Mouse (Mus musculus) neural tube, embryonic 14.5 days (tissue): ENCODE data around the gene Vwa5a. TPM values are rescaled to one million over a fixed set of nuclear protein-coding genes. Genes with fewer than 3 reads are reported as not detected.

Experiments
- ATAC-seq: fragments of 200-750 bp; cut with Nextera tagmentation; 2 replicates; pipeline ENCODE4 v1.8.0; 2017; ENCODE audit warnings: low read depth, mild to moderate bottlenecking, moderate TSS enrichment, moderate library complexity
- H3K27ac ChIP-seq: fragments of 300-500 bp; sonication (generic); 2 replicates; pipeline ENCODE4 v1.5.1; 2014; ENCODE audit warnings: low read depth, mild to moderate bottlenecking, control low read depth, low read length, moderate library complexity, mixed read lengths
- H3K27me3 ChIP-seq: fragments of 300-500 bp; sonication (generic); 2 replicates; pipeline ENCODE4 v1.6.1; 2014; ENCODE audit warnings: low read length; ENCODE audit not compliant: control insufficient read depth, insufficient read depth
- H3K36me3 ChIP-seq: fragments of 300-500 bp; sonication (generic); 2 replicates; pipeline ENCODE4 v1.6.1; 2014; ENCODE audit warnings: low read length, mixed read lengths; ENCODE audit not compliant: control insufficient read depth, insufficient read depth
- H3K4me1 ChIP-seq: fragments of 300-500 bp; sonication (generic); 2 replicates; pipeline ENCODE4 v1.6.1; 2014; ENCODE audit warnings: low read length; ENCODE audit not compliant: control insufficient read depth, insufficient read depth
- H3K4me2 ChIP-seq: fragments of 300-500 bp; sonication (generic); 2 replicates; pipeline ENCODE4 v1.6.1; 2014; ENCODE audit warnings: mild to moderate bottlenecking, low read depth, low read length, control low read depth
- H3K4me3 ChIP-seq: fragments of 300-500 bp; sonication (generic); 2 replicates; pipeline ENCODE4 v1.5.1; 2014; ENCODE audit warnings: low read depth, low read length, control low read depth, mixed read lengths
- H3K9ac ChIP-seq: fragments of 300-500 bp; sonication (generic); replicated peaks from 2 replicates; pipeline ENCODE4 v1.6.1; 2014; ENCODE audit warnings: low read depth, mild to moderate bottlenecking, control low read depth, low read length, mixed read lengths
- H3K9me3 ChIP-seq: fragments of 300-500 bp; sonication (generic); 2 replicates; pipeline ENCODE4 v1.6.1; 2016; ENCODE audit warnings: low read length; ENCODE audit not compliant: control insufficient read depth
- WGBS: fragments of 180-500 bp; shearing (Covaris S2); extraction: QIAGEN DNeasy Blood & Tissue Kit; methylation state at CpG from one replicate; pipeline ENCODE4 v1.1.7; 2014; 5-methylcytosine and 5-hydroxymethylcytosine counted together
- polyA plus RNA-seq: library from polyadenylated mRNA; unstranded; fragments of >200 nt; fragmentation: Nextera tagmentation; extraction: Ambion mirVana; gene quantifications from 2 replicates; pipeline ENCODE4 v1.2.1, GENCODE M21; 2014

Gene Vwa5a
- polyA plus RNA-seq, 1 experiment from 2014 or later = 7.0 TPM

DNA sequence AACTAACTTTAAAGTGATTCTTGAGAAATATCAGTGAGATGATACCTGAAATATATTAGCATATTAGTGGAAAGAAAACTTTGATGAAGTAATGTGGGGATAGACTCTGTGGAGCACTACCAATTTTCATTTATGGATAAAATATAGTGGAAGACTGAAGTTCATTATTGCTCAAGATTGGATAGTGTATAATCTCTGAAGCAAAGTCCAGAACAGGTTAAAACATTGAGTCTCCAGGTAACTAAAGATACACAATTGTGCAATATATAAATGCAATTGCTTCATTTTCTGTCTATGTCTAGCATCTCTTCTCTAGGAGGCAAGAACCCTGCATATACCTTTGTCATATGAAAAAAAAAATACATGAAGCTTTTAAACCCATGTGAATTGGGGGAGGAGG lies 54.7 kb downstream of the Vwa5a start, which contains the start of gene Olfr921:
Olfr921 (plus strand) TSS at position 301 of the 400 bp plus-strand sequence.
- no peak for ATAC-seq
- Histone ChIP-seq H3K27me3 (no peaks in the 10 kb centered on the region), H3K4me1 (no peaks in the 10 kb centered on the region), H3K36me3 (no peaks in the 10 kb centered on the region), H3K4me3 (no peak within 1 kb of the TSS), H3K4me2 (no peak within 1 kb of the TSS), H3K9ac (no peak within 1 kb of the TSS), H3K27ac (no peak within 1 kb of the TSS), H3K9me3 (no peaks in the 10 kb centered on the region)

DNA sequence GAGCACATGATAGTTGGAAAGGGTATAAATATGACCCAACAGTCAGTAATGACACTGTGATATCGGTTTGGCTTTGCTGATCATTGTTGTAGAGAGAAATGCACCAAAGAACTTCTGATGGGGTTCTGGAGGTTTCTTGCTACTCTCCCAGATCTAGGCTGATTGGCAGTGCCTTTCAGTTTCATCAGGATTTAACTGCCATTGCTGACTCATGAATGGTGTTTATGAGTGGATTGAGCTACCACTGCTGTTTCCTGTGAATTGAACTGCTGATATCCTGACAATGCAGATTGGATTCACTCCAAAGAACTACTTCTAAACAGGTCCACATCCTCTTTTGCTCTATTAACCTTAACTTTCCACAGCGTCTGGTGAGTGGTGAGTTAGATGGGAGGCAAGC lies 74.6 kb downstream of the Vwa5a start:
- 95% methylated on average over 2 of the region's 2 CpGs for WGBS
- H3K36me3 ChIP-seq = no peaks in the 10 kb centered on the region
- no peaks in the 10 kb centered on the region for H3K27me3 ChIP-seq
- no peak for ATAC-seq
- H3K4me1 ChIP-seq = no peaks in the 10 kb centered on the region
- no peak overlapping the region for H3K27ac ChIP-seq
- no peak overlapping the region for H3K4me3 ChIP-seq
- H3K9ac ChIP-seq = no peak overlapping the region
- H3K9me3 ChIP-seq = no peaks in the 10 kb centered on the region
- no peak overlapping the region for H3K4me2 ChIP-seq

Other genes with a start within 250 kb of the Vwa5a start
- not detected in 2 replicates for gene Olfr905, start 247.2 kb upstream of the Vwa5a start, polyA plus RNA-seq
- gene Olfr906, start 231.2 kb upstream of the Vwa5a start, polyA plus RNA-seq = not detected in 2 replicates
- gene Olfr907, start 222.5 kb upstream of the Vwa5a start, polyA plus RNA-seq = not detected in 2 replicates
- not detected in 2 replicates for gene Olfr911-ps1, start 196.7 kb upstream of the Vwa5a start, polyA plus RNA-seq
- gene Olfr910, start 180.4 kb upstream of the Vwa5a start, polyA plus RNA-seq = not detected in 2 replicates
- not detected in 2 replicates for gene Olfr912, start 138.1 kb upstream of the Vwa5a start, polyA plus RNA-seq
- not detected in 2 replicates for gene Olfr913, start 125.5 kb upstream of the Vwa5a start, polyA plus RNA-seq
- not detected in 2 replicates for gene Olfr914, start 113.2 kb upstream of the Vwa5a start, polyA plus RNA-seq
- not detected in 2 replicates for gene Olfr916, start 58.4 kb upstream of the Vwa5a start, polyA plus RNA-seq
- gene Olfr917, start 52.4 kb upstream of the Vwa5a start, polyA plus RNA-seq = not detected in 2 replicates
- not detected in 2 replicates for gene Olfr918, start 43.7 kb upstream of the Vwa5a start, polyA plus RNA-seq
- not detected in 2 replicates for gene Olfr919, start 14.6 kb upstream of the Vwa5a start, polyA plus RNA-seq
- gene Olfr920, start 34.0 kb downstream of the Vwa5a start, polyA plus RNA-seq = 0.06 TPM in 1 of 2 replicates, not detected in the other
- gene Olfr921, start 54.8 kb downstream of the Vwa5a start, polyA plus RNA-seq = not detected in 2 replicates
- not detected in 2 replicates for gene Olfr922, start 96.3 kb downstream of the Vwa5a start, polyA plus RNA-seq
- gene Olfr923, start 108.3 kb downstream of the Vwa5a start, polyA plus RNA-seq = not detected in 2 replicates
- gene Olfr924, start 126.2 kb downstream of the Vwa5a start, polyA plus RNA-seq = not detected in 2 replicates
- gene Olfr26, start 136.8 kb downstream of the Vwa5a start, polyA plus RNA-seq = not detected in 2 replicates
- gene Olfr926, start 158.9 kb downstream of the Vwa5a start, polyA plus RNA-seq = not detected in 2 replicates
- gene Olfr930, start 211.5 kb downstream of the Vwa5a start, polyA plus RNA-seq = not detected in 2 replicates